Mouse (Mus musculus) liver, embryonic 12.5 days (tissue): ENCODE measurements at regions not wholly inside any gene's neighbourhood (a gene's known extent, or its start where the extent isn't known, plus 50 kb on each side); places are given as distances from the start of the nearest gene placed in this dataset.

Experiments used
- ATAC-seq: fragments of 200-750 bp; cut with Nextera tagmentation; 2 replicates; pipeline ENCODE4 v1.8.0; 2017; ENCODE audit warnings: moderate number of reproducible peaks, mild to moderate bottlenecking, moderate library complexity
- H3K27ac ChIP-seq: fragments of 300-500 bp; sonication (generic); 2 replicates; pipeline ENCODE4 v1.5.1; 2016; ENCODE audit warnings: mild to moderate bottlenecking
- H3K27me3 ChIP-seq: fragments of 300-500 bp; sonication (generic); replicated peaks from 2 replicates; pipeline ENCODE4 v1.6.1; 2016; ENCODE audit warnings: mild to moderate bottlenecking, moderate library complexity
- H3K36me3 ChIP-seq: fragments of 300-500 bp; sonication (generic); 2 replicates; pipeline ENCODE4 v1.6.1; 2016; ENCODE audit warnings: mild to moderate bottlenecking, moderate library complexity
- H3K4me1 ChIP-seq: fragments of 300-500 bp; sonication (generic); 2 replicates; pipeline ENCODE4 v1.6.1; 2016
- H3K4me2 ChIP-seq: fragments of 300-500 bp; sonication (generic); 2 replicates; pipeline ENCODE4 v1.6.1; 2016; ENCODE audit warnings: mild to moderate bottlenecking, moderate library complexity
- H3K4me3 ChIP-seq: fragments of 300-500 bp; sonication (generic); 2 replicates; pipeline ENCODE4 v1.5.1; 2016; ENCODE audit warnings: mild to moderate bottlenecking, moderate library complexity
- H3K9ac ChIP-seq: fragments of 300-500 bp; sonication (generic); 2 replicates; pipeline ENCODE4 v1.6.1; 2016; ENCODE audit warnings: mild to moderate bottlenecking, moderate library complexity
- H3K9me3 ChIP-seq: fragments of 300-500 bp; sonication (generic); replicated peaks from 2 replicates; pipeline ENCODE4 v1.6.1; 2016; ENCODE audit warnings: mild to moderate bottlenecking, moderate library complexity
- WGBS: fragments of 180-500 bp; shearing (Covaris S2); methylation state at CpG from one replicate; pipeline ENCODE4 v1.1.7; 2016; ENCODE audit not compliant: insufficient replicate concordance; 5-methylcytosine and 5-hydroxymethylcytosine counted together

GRCm38 (mm10) chrX:158920217-158920616 lies 289.9 kb upstream of the Rps6ka3 start:
- no peaks in the 10 kb centered on the region for H3K9me3 ChIP-seq
- H3K4me2 ChIP-seq, result no peak overlapping the region
- no peak overlapping the region for H3K27ac ChIP-seq
- no peak overlapping the region for H3K9ac ChIP-seq
- no peaks in the 10 kb centered on the region for H3K4me1 ChIP-seq
- 40% methylated on average over 3 of the region's 3 CpGs for WGBS
- no peak for ATAC-seq
- no peaks in the 10 kb centered on the region for H3K36me3 ChIP-seq
- H3K4me3 ChIP-seq, result no peak overlapping the region
- H3K27me3 ChIP-seq, result peaks cover 15% of the 10 kb centered on the region

GRCm38 (mm10) chrX:158921424-158921823 lies 288.7 kb upstream of the Rps6ka3 start:
- H3K27me3 ChIP-seq, result peaks cover 15% of the 10 kb centered on the region
- H3K9ac ChIP-seq, result no peak overlapping the region
- H3K36me3 ChIP-seq, result no peaks in the 10 kb centered on the region
- no peak overlapping the region for H3K27ac ChIP-seq
- no peak overlapping the region for H3K4me3 ChIP-seq
- H3K4me2 ChIP-seq, result no peak overlapping the region
- WGBS, result 47% methylated on average over 5 of the region's 5 CpGs
- no peaks in the 10 kb centered on the region for H3K4me1 ChIP-seq
- ATAC-seq, result no peak
- H3K9me3 ChIP-seq, result no peaks in the 10 kb centered on the region

- H3K4me3 ChIP-seq, result no peak overlapping the region
- H3K9me3 ChIP-seq, result no peaks in the 10 kb centered on the region
- H3K27ac ChIP-seq, result no peak overlapping the region
- no peaks in the 10 kb centered on the region for H3K4me1 ChIP-seq
- no peak for ATAC-seq
- 30% methylated on average over 14 of the region's 14 CpGs for WGBS
- H3K9ac ChIP-seq, result no peak overlapping the region
- no peak overlapping the region for H3K4me2 ChIP-seq
- peaks cover 15% of the 10 kb centered on the region for H3K27me3 ChIP-seq
- no peaks in the 10 kb centered on the region for H3K36me3 ChIP-seq
Observed at GRCm38 (mm10) chrX:158921838-158922450, 288.2 kb upstream of the Rps6ka3 start.

- Histone ChIP-seq H3K4me3 (no peak overlapping the region), H3K9ac (no peak overlapping the region), H3K4me1 (no peaks in the 10 kb centered on the region), H3K27me3 (peaks cover 15% of the 10 kb centered on the region), H3K9me3 (no peaks in the 10 kb centered on the region), H3K27ac (no peak overlapping the region), H3K4me2 (no peak overlapping the region), H3K36me3 (no peaks in the 10 kb centered on the region)
- no peak for ATAC-seq
- WGBS, result 25% methylated on average over 14 of the region's 14 CpGs
Observed at GRCm38 (mm10) chrX:158923081-158923561, 287.0 kb upstream of the Rps6ka3 start.

- ATAC-seq, result no peak
- 36% methylated on average over 17 of the region's 17 CpGs for WGBS
Observed at GRCm38 (mm10) chrX:158923657-158924489, 286.2 kb upstream of the Rps6ka3 start.

GRCm38 (mm10) chrX:158924490-158925398 lies 285.4 kb upstream of the Rps6ka3 start:
- Histone ChIP-seq H3K9me3 (no peaks in the 10 kb centered on the region), H3K9ac (no peak overlapping the region), H3K27me3 (peaks cover 15% of the 10 kb centered on the region), H3K36me3 (no peaks in the 10 kb centered on the region), H3K4me1 (no peaks in the 10 kb centered on the region), H3K4me2 (no peak overlapping the region), H3K4me3 (no peak overlapping the region), H3K27ac (no peak overlapping the region)
- ATAC-seq, result no peak
- 32% methylated on average over 6 of the region's 6 CpGs for WGBS

More at GRCm38 (mm10) chrX:158923657-158924489, 286.2 kb upstream of the Rps6ka3 start:
- no peaks in the 10 kb centered on the region for H3K9me3 ChIP-seq
- no peak overlapping the region for H3K9ac ChIP-seq
- no peaks in the 10 kb centered on the region for H3K36me3 ChIP-seq
- no peak overlapping the region for H3K4me2 ChIP-seq
- H3K27ac ChIP-seq, result no peak overlapping the region
- H3K27me3 ChIP-seq, result peaks cover 15% of the 10 kb centered on the region
- no peak overlapping the region for H3K4me3 ChIP-seq
- no peaks in the 10 kb centered on the region for H3K4me1 ChIP-seq

GRCm38 (mm10) chrX:158931864-158932263 lies 278.2 kb upstream of the Rps6ka3 start:
- 41% methylated on average over 1 of the region's 1 CpGs for WGBS
- no peak for ATAC-seq
- Histone ChIP-seq H3K4me2 (no peak overlapping the region), H3K9ac (no peak overlapping the region), H3K4me1 (no peaks in the 10 kb centered on the region), H3K9me3 (no peaks in the 10 kb centered on the region), H3K4me3 (no peak overlapping the region), H3K27me3 (no peaks in the 10 kb centered on the region), H3K27ac (no peak overlapping the region), H3K36me3 (no peaks in the 10 kb centered on the region)

GRCm38 (mm10) chrX:158947191-158947590 lies 262.9 kb upstream of the Rps6ka3 start:
- Histone ChIP-seq H3K4me2 (no peak overlapping the region), H3K36me3 (no peaks in the 10 kb centered on the region), H3K4me3 (no peak overlapping the region), H3K27ac (no peak overlapping the region), H3K9me3 (no peaks in the 10 kb centered on the region), H3K4me1 (no peaks in the 10 kb centered on the region), H3K27me3 (no peaks in the 10 kb centered on the region), H3K9ac (no peak overlapping the region)
- ATAC-seq, result no peak
- 55% methylated on average over 4 of the region's 4 CpGs for WGBS

- Histone ChIP-seq H3K27me3 (no peaks in the 10 kb centered on the region), H3K4me3 (no peak overlapping the region), H3K36me3 (no peaks in the 10 kb centered on the region), H3K27ac (no peak overlapping the region), H3K9me3 (no peaks in the 10 kb centered on the region), H3K4me2 (no peak overlapping the region), H3K4me1 (no peaks in the 10 kb centered on the region), H3K9ac (no peak overlapping the region)
- WGBS, result 57% methylated on average over 5 of the region's 5 CpGs
- ATAC-seq, result no peak
Observed at GRCm38 (mm10) chrX:158971726-158972125, 238.4 kb upstream of the Rps6ka3 start.

GRCm38 (mm10) chrX:158976648-158977047 lies 233.5 kb upstream of the Rps6ka3 start:
- no peaks in the 10 kb centered on the region for H3K36me3 ChIP-seq
- no peak overlapping the region for H3K9ac ChIP-seq
- no peaks in the 10 kb centered on the region for H3K4me1 ChIP-seq
- no peak overlapping the region for H3K4me2 ChIP-seq
- H3K27ac ChIP-seq, result no peak overlapping the region
- WGBS, result 41% methylated on average over 5 of the region's 5 CpGs
- ATAC-seq, result no peak
- no peaks in the 10 kb centered on the region for H3K27me3 ChIP-seq
- H3K4me3 ChIP-seq, result no peak overlapping the region
- H3K9me3 ChIP-seq, result no peaks in the 10 kb centered on the region

GRCm38 (mm10) chrX:158984721-158985120 lies 225.4 kb upstream of the Rps6ka3 start:
- H3K27ac ChIP-seq, result no peak overlapping the region
- WGBS, result 74% methylated on average over 2 of the region's 2 CpGs
- H3K4me3 ChIP-seq, result no peak overlapping the region
- H3K4me2 ChIP-seq, result no peak overlapping the region
- H3K27me3 ChIP-seq, result no peaks in the 10 kb centered on the region
- no peaks in the 10 kb centered on the region for H3K36me3 ChIP-seq
- no peak for ATAC-seq
- H3K9ac ChIP-seq, result no peak overlapping the region
- no peaks in the 10 kb centered on the region for H3K4me1 ChIP-seq
- H3K9me3 ChIP-seq, result no peaks in the 10 kb centered on the region

- no peak overlapping the region for H3K4me2 ChIP-seq
Observed at GRCm38 (mm10) chrX:158987676-158988075, 222.4 kb upstream of the Rps6ka3 start.

More at GRCm38 (mm10) chrX:158987676-158988075, 222.4 kb upstream of the Rps6ka3 start:
- Histone ChIP-seq H3K9ac (no peak overlapping the region), H3K27me3 (no peaks in the 10 kb centered on the region), H3K4me1 (no peaks in the 10 kb centered on the region), H3K27ac (no peak overlapping the region), H3K36me3 (no peaks in the 10 kb centered on the region), H3K4me3 (no peak overlapping the region), H3K9me3 (no peaks in the 10 kb centered on the region)
- whole genome bisulfite sequencing, result 54% methylated on average over 3 of the region's 3 CpGs
- ATAC-seq, result no peak
